Mouse (Mus musculus) kidney, embryonic 14.5 days (tissue): ENCODE data around the gene 9230102O04Rik. TPM values are rescaled to one million over a fixed set of nuclear protein-coding genes. Genes with fewer than 3 reads are reported as not detected.

ENCODE experiments used
- ATAC-seq: fragments of 200-750 bp; cut with Nextera tagmentation; 2 replicates; pipeline ENCODE4 v1.8.0; 2017; ENCODE audit warnings: moderate number of reproducible peaks, mild to moderate bottlenecking, moderate TSS enrichment, moderate library complexity; ENCODE audit not compliant: low FRiP score, low TSS enrichment
- H3K27ac ChIP-seq: fragments of 300-500 bp; sonication (generic); 2 replicates; pipeline ENCODE4 v1.5.1; 2014; ENCODE audit warnings: low read depth, mild to moderate bottlenecking, low read length, moderate library complexity, mixed read lengths
- H3K27me3 ChIP-seq: fragments of 300-500 bp; sonication (generic); 2 replicates; pipeline ENCODE4 v1.6.1; 2014; ENCODE audit warnings: mild to moderate bottlenecking, low read length; ENCODE audit not compliant: control insufficient read depth, insufficient read depth
- H3K36me3 ChIP-seq: fragments of 300-500 bp; sonication (generic); 2 replicates; pipeline ENCODE4 v1.6.1; 2014; ENCODE audit warnings: low read length, mixed read lengths; ENCODE audit not compliant: control insufficient read depth, insufficient read depth
- H3K4me1 ChIP-seq: fragments of 300-500 bp; sonication (generic); 2 replicates; pipeline ENCODE4 v1.6.1; 2014; ENCODE audit warnings: low read length, mixed read lengths; ENCODE audit not compliant: control insufficient read depth, insufficient read depth
- H3K4me2 ChIP-seq: fragments of 300-500 bp; sonication (generic); replicated peaks from 2 replicates; pipeline ENCODE4 v1.6.1; 2014; ENCODE audit warnings: low read depth, mild to moderate bottlenecking, low read length
- H3K4me3 ChIP-seq: fragments of 300-500 bp; sonication (generic); 2 replicates; pipeline ENCODE4 v1.5.1; 2014; ENCODE audit warnings: mild to moderate bottlenecking, low read length
- H3K9ac ChIP-seq: fragments of 300-500 bp; sonication (generic); 2 replicates; pipeline ENCODE4 v1.6.1; 2014; ENCODE audit warnings: low read depth, mild to moderate bottlenecking, low read length, moderate library complexity
- H3K9me3 ChIP-seq: fragments of 300-500 bp; sonication (generic); 2 replicates; pipeline ENCODE4 v1.6.1; 2016; ENCODE audit warnings: low read length; ENCODE audit not compliant: control insufficient read depth
- WGBS: fragments of 180-500 bp; shearing (Covaris S2); extraction: QIAGEN DNeasy Blood & Tissue Kit; methylation state at CpG from one replicate; pipeline ENCODE4 v1.1.7; 2014; 5-methylcytosine and 5-hydroxymethylcytosine counted together
- polyA plus RNA-seq: library from polyadenylated mRNA; unstranded; fragments of >200 nt; fragmentation: Nextera tagmentation; extraction: Ambion mirVana; gene quantifications from 2 replicates; pipeline ENCODE4 v1.2.1, GENCODE M21; 2014

9230102O04Rik gene
- polyA plus RNA-seq, 1 experiment from 2014 or later, result 5.0 TPM

DNA sequence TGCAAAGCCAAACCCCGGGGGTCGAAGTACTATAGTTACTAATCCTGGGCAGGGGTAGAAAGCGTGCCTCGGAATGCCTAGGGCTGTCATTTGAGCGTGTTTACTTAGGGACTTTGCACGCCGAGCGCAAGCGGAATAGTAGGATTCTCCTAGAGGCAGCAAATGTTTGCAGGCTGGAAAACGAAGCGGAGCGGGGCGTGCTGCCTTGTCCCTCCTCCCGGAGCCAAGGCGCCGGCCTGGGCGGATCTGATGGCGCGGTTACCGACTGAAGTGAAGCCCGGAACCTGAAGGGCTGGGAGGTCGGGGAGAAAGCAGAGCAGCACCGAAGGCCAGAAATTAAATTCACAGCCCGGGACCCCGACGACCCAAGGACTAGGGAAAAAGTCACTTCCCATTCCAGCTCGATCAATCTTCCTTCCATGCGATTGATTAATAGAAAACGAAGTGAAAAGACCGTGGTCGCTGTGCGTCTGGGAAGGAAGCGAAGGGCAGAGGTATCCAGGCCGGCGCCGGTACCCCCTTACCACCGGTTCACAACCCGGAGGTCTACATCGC, 6.9 kb downstream of the 9230102O04Rik start:
- Histone ChIP-seq H3K9me3 (no peaks in the 10 kb centered on the region), H3K4me2 (peak overlapping the region; percentile 91), H3K36me3 (no peaks in the 10 kb centered on the region), H3K4me3 (peak overlapping the region; percentile 42), H3K27me3 (peaks cover 71% of the 10 kb centered on the region), H3K27ac (peak overlapping the region; percentile 88; the same call in 1 of the 2 replicates), H3K9ac (peak overlapping the region; percentile 67), H3K4me1 (peaks cover 11% of the 10 kb centered on the region; the same call in 1 of the 2 replicates)
- ATAC-seq, result no peak
- under 1% methylated on average over 39 of the region's 39 CpGs for WGBS

DNA sequence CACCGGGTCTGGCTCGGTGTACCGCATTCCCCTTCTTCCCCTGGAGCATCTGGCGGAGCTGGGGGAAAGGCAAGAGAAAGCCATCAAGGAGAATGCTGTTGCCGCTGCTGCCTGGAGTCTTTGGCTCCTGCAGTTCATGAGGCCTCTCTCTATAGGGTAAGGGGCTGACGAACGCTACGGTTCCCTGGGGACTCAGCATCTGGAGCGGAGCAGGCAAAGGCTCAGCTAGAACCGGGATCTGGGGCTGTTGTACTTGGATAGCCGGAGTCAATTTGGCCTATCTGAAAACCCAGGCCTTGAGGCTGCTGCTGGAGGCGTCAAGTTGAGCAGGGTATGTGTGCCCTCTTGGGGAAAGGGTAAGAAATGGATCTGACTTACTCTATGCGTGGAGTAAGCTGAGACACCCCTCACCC, 7.7 kb downstream of the 9230102O04Rik start:
- H3K4me1 ChIP-seq, result peaks cover 11% of the 10 kb centered on the region; the same call in 1 of the 2 replicates

DNA sequence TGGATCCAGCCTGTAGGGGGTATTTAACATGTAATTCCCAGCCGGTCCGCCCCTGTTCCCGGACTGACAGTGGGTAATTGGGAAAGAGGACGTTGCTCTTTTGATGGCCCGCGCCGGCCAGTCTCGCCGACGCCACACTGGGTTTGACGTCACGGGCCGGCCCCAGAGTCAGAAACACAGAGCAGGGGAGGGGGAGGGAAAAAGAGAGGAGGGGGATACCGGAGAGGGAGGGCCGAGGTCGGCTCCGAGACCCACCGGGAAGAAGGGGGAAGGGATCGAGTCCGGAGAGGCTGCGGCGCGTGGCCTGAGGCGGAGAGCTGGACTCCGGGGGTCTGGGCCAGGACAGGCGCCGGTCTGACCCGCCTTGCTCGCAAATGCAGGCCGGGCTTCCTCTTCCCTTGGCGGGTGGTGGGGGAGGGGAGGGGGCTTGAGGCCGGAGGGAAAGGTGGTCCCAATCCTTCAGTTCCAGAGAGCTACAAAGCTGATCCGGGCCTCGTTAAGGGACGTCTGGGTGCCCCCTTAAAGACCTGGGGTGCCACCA, 8.2 kb downstream of the 9230102O04Rik start, which contains the start of gene 4930412O13Rik:
4930412O13Rik (plus strand) TSS at position 202 of the 541 bp plus-strand sequence.
- ATAC-seq, result 0 out of 2 replicates have a peak, but pooled peaks have one; percentile 10
- WGBS, result 1% methylated on average over 33 of the region's 35 CpGs
- no peaks in the 10 kb centered on the region for H3K9me3 ChIP-seq
- no peaks in the 10 kb centered on the region for H3K36me3 ChIP-seq
- H3K4me1 ChIP-seq, result peaks cover 11% of the 10 kb centered on the region; the same call in 1 of the 2 replicates
- peak within 1 kb of the TSS; percentile 67 for H3K9ac ChIP-seq
- H3K27me3 ChIP-seq, result peaks cover 58% of the 10 kb centered on the region
- H3K27ac ChIP-seq, result peak within 1 kb of the TSS; percentile 88
- peak within 1 kb of the TSS; percentile 91 for H3K4me2 ChIP-seq
- peak within 1 kb of the TSS; percentile 42 for H3K4me3 ChIP-seq

More for the DNA sequence above, 7.7 kb downstream of the 9230102O04Rik start:
- Histone ChIP-seq H3K4me3 (peak overlapping the region; percentile 42), H3K4me2 (peak overlapping the region; percentile 91), H3K9ac (peak overlapping the region; percentile 67), H3K9me3 (no peaks in the 10 kb centered on the region), H3K36me3 (no peaks in the 10 kb centered on the region), H3K27me3 (peaks cover 63% of the 10 kb centered on the region), H3K27ac (peak overlapping the region; percentile 88)
- no peak for ATAC-seq
- 0% methylated on average over 13 of the region's 13 CpGs for WGBS

DNA sequence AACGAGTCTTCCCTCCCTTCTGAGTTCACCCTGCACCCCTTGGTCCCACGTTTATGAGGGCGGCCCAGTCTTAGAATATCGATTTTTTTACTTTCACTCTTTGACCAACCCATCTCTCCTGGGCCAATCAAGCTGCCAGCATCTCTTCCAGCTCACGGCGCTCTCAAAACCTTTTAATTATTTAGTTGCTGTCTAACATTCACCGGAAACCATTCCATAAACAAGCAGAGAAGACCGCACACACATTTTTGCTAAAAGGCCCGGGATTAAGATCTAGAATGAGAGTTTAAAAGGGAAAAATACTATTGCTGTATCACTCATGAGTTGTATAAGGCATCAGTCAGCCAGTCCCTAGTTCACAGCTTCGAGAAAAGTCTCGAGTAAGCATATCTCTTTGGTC, 9.1 kb downstream of the 9230102O04Rik start:
- peaks cover 58% of the 10 kb centered on the region for H3K27me3 ChIP-seq

DNA sequence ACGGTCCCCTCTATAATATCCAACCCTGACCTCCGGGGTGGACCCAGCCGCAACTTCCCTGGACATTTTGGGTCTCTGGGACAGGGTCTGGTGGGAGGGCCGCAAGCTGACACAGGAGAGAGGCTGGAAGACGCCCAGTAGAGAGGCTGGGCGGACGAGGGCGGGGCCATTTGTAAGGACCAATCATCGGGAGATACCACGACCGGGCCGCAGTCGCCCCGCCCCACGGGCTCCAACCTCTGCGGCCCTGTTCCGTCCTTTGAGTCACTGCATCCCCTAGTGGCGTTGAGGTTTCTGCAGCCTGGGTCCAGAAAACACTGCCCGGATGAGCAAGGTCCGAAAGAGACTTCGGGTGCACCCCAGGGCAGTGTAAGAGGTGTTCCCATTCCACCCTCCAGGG, 9.8 kb downstream of the 9230102O04Rik start:
- no peak overlapping the region; the same call in 1 of the 2 replicates for H3K27ac ChIP-seq
- peaks cover 58% of the 10 kb centered on the region for H3K27me3 ChIP-seq
- no peaks in the 10 kb centered on the region for H3K36me3 ChIP-seq
- under 1% methylated on average over 21 of the region's 21 CpGs for WGBS
- peak overlapping the region; percentile 42 for H3K4me3 ChIP-seq
- H3K4me1 ChIP-seq, result peaks cover 11% of the 10 kb centered on the region; the same call in 1 of the 2 replicates
- H3K9ac ChIP-seq, result peak overlapping the region; percentile 64
- peak overlapping the region; percentile 91 for H3K4me2 ChIP-seq
- H3K9me3 ChIP-seq, result no peaks in the 10 kb centered on the region
- ATAC-seq, result peak; percentile 95

More for the DNA sequence above, 9.1 kb downstream of the 9230102O04Rik start:
- H3K9me3 ChIP-seq, result no peaks in the 10 kb centered on the region
- H3K27ac ChIP-seq, result peak overlapping the region; percentile 88; the same call in 1 of the 2 replicates
- H3K4me2 ChIP-seq, result peak overlapping the region; percentile 91
- H3K36me3 ChIP-seq, result no peaks in the 10 kb centered on the region
- H3K9ac ChIP-seq, result peak overlapping the region; percentile 67; the same call in 1 of the 2 replicates
- ATAC-seq, result no peak
- WGBS, result 5% methylated on average over 11 of the region's 11 CpGs
- H3K4me1 ChIP-seq, result peaks cover 11% of the 10 kb centered on the region; the same call in 1 of the 2 replicates
- H3K4me3 ChIP-seq, result peak overlapping the region; percentile 42

DNA sequence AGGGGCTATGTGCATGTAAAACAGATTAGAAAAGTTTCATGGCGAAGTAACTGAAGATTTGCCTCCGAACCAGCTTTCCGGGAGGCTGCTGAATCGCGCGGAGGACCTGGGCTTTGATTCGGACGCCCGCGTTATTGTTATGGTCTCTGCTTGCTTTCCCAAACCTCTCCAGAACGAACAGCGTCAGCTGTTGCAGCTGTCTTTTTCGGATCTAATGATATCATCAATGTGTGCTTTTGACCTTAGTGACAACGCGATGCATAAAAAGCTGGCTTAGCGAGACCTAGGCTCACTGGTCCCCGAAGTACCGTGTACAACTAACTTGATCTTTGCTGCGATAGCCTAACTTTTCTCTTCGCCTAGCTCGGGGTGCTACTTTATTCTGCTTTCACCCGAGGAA, 10.2 kb downstream of the 9230102O04Rik start:
- peaks cover 2% of the 10 kb centered on the region; the same call in 1 of the 2 replicates for H3K36me3 ChIP-seq
- H3K9me3 ChIP-seq, result no peaks in the 10 kb centered on the region
- peaks cover 10% of the 10 kb centered on the region; the same call in 1 of the 2 replicates for H3K4me1 ChIP-seq
- WGBS, result under 1% methylated on average over 22 of the region's 22 CpGs
- peak; percentile 0; the same call in 1 of the 2 replicates for ATAC-seq
- H3K27ac ChIP-seq, result peak overlapping the region; percentile 57; the same call in 1 of the 2 replicates
- H3K9ac ChIP-seq, result peak overlapping the region; percentile 64
- peak overlapping the region; percentile 91 for H3K4me2 ChIP-seq
- H3K4me3 ChIP-seq, result peak overlapping the region; percentile 42
- H3K27me3 ChIP-seq, result peaks cover 60% of the 10 kb centered on the region

- ATAC-seq, result peak; percentile 58
- Histone ChIP-seq H3K4me3 (peak overlapping the region; percentile 42), H3K27ac (peak overlapping the region; percentile 57; the same call in 1 of the 2 replicates), H3K9ac (peak overlapping the region; percentile 64; the same call in 1 of the 2 replicates), H3K4me1 (peaks cover 9% of the 10 kb centered on the region; the same call in 1 of the 2 replicates), H3K27me3 (peaks cover 65% of the 10 kb centered on the region), H3K4me2 (peak overlapping the region; percentile 91), H3K9me3 (no peaks in the 10 kb centered on the region), H3K36me3 (peaks cover 3% of the 10 kb centered on the region; the same call in 1 of the 2 replicates)
- 0% methylated on average over 28 of the region's 33 CpGs for WGBS
Measured at GRCm38 (mm10) chr2:9878564-9879081, 10.7 kb downstream of the 9230102O04Rik start.

DNA sequence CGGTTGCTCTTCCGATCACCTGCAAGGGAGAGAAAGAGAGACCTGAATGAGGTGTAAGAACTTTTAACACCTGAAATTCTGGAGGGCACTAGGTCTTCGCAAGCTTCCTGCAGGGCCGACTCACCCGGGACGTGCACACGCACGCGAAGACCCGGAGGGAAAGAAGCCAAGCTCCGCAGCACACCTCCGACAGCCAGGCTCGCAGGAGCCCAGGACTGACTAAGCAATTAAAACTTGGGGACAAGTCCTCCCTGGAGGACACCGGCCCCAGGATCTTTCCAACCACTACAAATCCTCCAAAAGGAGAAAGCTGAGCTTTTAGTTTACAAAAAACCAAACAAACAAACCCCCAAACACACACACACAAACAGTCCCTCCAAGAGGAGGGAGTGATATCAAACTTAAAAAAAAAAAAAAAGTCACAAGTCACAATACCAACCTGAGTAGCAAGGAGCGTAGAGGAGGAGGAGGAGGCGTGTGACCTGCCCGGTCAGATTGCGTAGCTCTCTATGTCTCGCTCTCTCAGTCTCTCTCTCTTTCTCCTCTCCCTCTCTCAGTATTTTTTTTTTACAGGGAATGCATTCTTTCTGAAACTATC, 11.3 kb downstream of the 9230102O04Rik start:
- Histone ChIP-seq H3K4me2 (peak overlapping the region; percentile 91), H3K36me3 (peaks cover 3% of the 10 kb centered on the region; the same call in 1 of the 2 replicates), H3K27me3 (peaks cover 65% of the 10 kb centered on the region), H3K27ac (peak overlapping the region; percentile 57), H3K4me3 (peak overlapping the region; percentile 42), H3K4me1 (peaks cover 9% of the 10 kb centered on the region; the same call in 1 of the 2 replicates), H3K9ac (peak overlapping the region; percentile 64), H3K9me3 (no peaks in the 10 kb centered on the region)
- no peak for ATAC-seq
- 0% methylated on average over 19 of the region's 19 CpGs for WGBS
